In the genomic region with DNA sequence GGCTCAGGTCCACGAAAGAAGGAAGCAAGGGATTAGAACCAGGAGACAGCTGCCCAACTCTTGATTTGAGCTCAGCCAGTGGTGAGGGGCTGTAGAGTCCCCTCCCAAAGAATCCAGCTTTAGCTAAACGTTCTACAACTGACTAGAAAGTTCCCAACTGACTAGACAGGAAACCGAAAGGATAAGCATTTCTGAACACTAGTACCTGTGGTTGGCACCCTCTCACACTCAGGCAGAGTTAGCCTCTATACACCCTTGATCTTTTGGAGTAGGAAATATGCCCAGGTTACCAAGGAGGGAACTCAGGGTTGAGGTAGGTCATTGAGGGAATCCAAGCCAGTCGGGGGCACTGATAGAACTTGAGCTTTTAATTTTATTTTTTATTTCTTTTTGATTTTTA, we compare ENCODE assay signal across 24 mouse cellular contexts.
"Had no signal": no experiment of that assay in that cellular context is flagged by ENCODE, and none has a peak within 500 bp of the region (broad histone marks: within the 10 kb centered on the region; RNA-seq: fewer than 3 reads in every experiment).

No protein-coding gene starts in this region.

- H3K4me1 ChIP-seq: liver, embryonic 15.5 days; neural tube, embryonic 13.5 days; neural tube, embryonic 15.5 days; stomach, embryonic 15.5 days had no signal

- ATAC-seq: liver, postnatal 0 days; lung, postnatal 0 days had no signal

- H3K27me3 ChIP-seq: liver, embryonic 15.5 days; lung, embryonic 15.5 days; megakaryocyte, embryonic 14.5 days; midbrain, embryonic 13.5 days; midbrain, embryonic 15.5 days; neural tube, embryonic 13.5 days; neural tube, embryonic 15.5 days; stomach, embryonic 15.5 days had no signal

- H3K27ac ChIP-seq: liver, embryonic 15.5 days; lung, embryonic 15.5 days; macrophage; midbrain, embryonic 13.5 days; neural tube, embryonic 13.5 days; neural tube, embryonic 15.5 days; stomach, embryonic 15.5 days; stomach, postnatal 0 days had no signal

- H3K4me3 ChIP-seq: liver, embryonic 15.5 days; lung, embryonic 15.5 days; megakaryocyte, embryonic 14.5 days; midbrain, embryonic 13.5 days; midbrain, embryonic 15.5 days; myocyte; neural tube, embryonic 13.5 days; neural tube, embryonic 15.5 days; stomach, embryonic 15.5 days had no signal

- H3K9ac ChIP-seq: liver, embryonic 15.5 days; liver, postnatal 0 days; lung, embryonic 15.5 days; midbrain, embryonic 13.5 days; midbrain, embryonic 15.5 days; neural tube, embryonic 13.5 days; neural tube, embryonic 15.5 days; stomach, embryonic 15.5 days had no signal

- H3K36me3 ChIP-seq: liver, embryonic 15.5 days; lung, embryonic 15.5 days; midbrain, embryonic 13.5 days; midbrain, embryonic 15.5 days; neural tube, embryonic 13.5 days; neural tube, embryonic 15.5 days; stomach, embryonic 15.5 days had no signal

- DNase-seq: liver, postnatal 0 days; lung, adult 2 months; lung, postnatal 14 days; lung, postnatal 36 days; right cerebral cortex, adult 18-20 months; right cerebral cortex, postnatal 25 days; right cerebral cortex, postnatal 4 days; spleen, adult 18-20 months; thymus, adult 2 months; thymus, postnatal 25 days; thymus, postnatal 4 days had no signal

- H3K9me3 ChIP-seq: liver, embryonic 15.5 days; lung, embryonic 15.5 days; megakaryocyte, embryonic 14.5 days; midbrain, embryonic 13.5 days; midbrain, embryonic 15.5 days; neural tube, embryonic 13.5 days; neural tube, embryonic 15.5 days; stomach, embryonic 15.5 days had no signal

- H3K4me2 ChIP-seq: liver, embryonic 15.5 days; lung, embryonic 15.5 days; midbrain, embryonic 11.5 days; midbrain, embryonic 13.5 days; midbrain, embryonic 15.5 days; neural tube, embryonic 13.5 days; neural tube, embryonic 15.5 days; stomach, embryonic 15.5 days had no signal
